Mouse (Mus musculus) cerebellum, postnatal 36 days (tissue): Measurements from ENCODE around the gene Tcf19.
"Not testable (repeated sequence)": the region's sequence is repeated elsewhere in the genome, so short reads cannot be mapped to it uniquely, and the experiment has no call there.

Experiments used
- DNase-seq, 2 experiments: peaks; one replicate each; pipeline ENCODE4 v3.0.0; 2021 to 2022; ENCODE audit warnings: mixed read lengths in 2 of 2

The Tcf19 gene

GRCm38 (mm10) chr17:35532360-35532759 lies 15.7 kb upstream of the Tcf19 start:
- DNase-seq = no peak

GRCm38 (mm10) chr17:35526644-35527043 lies 10.0 kb upstream of the Tcf19 start:
- no peak for DNase-seq

- DNase-seq = no peak
Observed at GRCm38 (mm10) chr17:35524354-35524753, 7.7 kb upstream of the Tcf19 start.

GRCm38 (mm10) chr17:35517526-35517925 lies 902 bp upstream of the Tcf19 start:
- no peak for DNase-seq

GRCm38 (mm10) chr17:35515911-35516640 lies 548 bp downstream of the Tcf19 start:
- DNase-seq = no peak

- no peak for DNase-seq
Observed at GRCm38 (mm10) chr17:35514756-35515155, 1.9 kb downstream of the Tcf19 start.

GRCm38 (mm10) chr17:35513886-35514285 lies 2.7 kb downstream of the Tcf19 start:
- DNase-seq = peak; percentile 68 to 71

- no peak for DNase-seq
Observed at GRCm38 (mm10) chr17:35512916-35513626, 3.6 kb downstream of the Tcf19 start.

- DNase-seq = no peak
Observed at GRCm38 (mm10) chr17:35509284-35509683, 7.3 kb downstream of the Tcf19 start.

- not testable (repeated sequence) for DNase-seq
Observed at GRCm38 (mm10) chr17:35508279-35508678, 8.3 kb downstream of the Tcf19 start.

GRCm38 (mm10) chr17:35507556-35508260 lies 8.9 kb downstream of the Tcf19 start:
- DNase-seq = no peak

GRCm38 (mm10) chr17:35506881-35507280 lies 9.7 kb downstream of the Tcf19 start:
- no peak for DNase-seq

- no peak for DNase-seq
Observed at GRCm38 (mm10) chr17:35505776-35506175, 10.8 kb downstream of the Tcf19 start, which contains the start of gene Pou5f1. Gene Pou5f1 (plus strand): TSS chr17:35506018.

- DNase-seq = no peak
Observed at GRCm38 (mm10) chr17:35504628-35505481, 11.8 kb downstream of the Tcf19 start.

GRCm38 (mm10) chr17:35503849-35504248 lies 12.8 kb downstream of the Tcf19 start:
- DNase-seq = no peak

- DNase-seq = no peak
Observed at GRCm38 (mm10) chr17:35502762-35503161, 13.9 kb downstream of the Tcf19 start.

GRCm38 (mm10) chr17:35502226-35502625 lies 14.4 kb downstream of the Tcf19 start:
- no peak for DNase-seq

GRCm38 (mm10) chr17:35497124-35497523 lies 19.5 kb downstream of the Tcf19 start:
- DNase-seq = no peak

- DNase-seq = no peak
Observed at GRCm38 (mm10) chr17:35490320-35490719, 26.3 kb downstream of the Tcf19 start.

GRCm38 (mm10) chr17:35488041-35488440 lies 28.6 kb downstream of the Tcf19 start:
- no peak for DNase-seq

GRCm38 (mm10) chr17:35486726-35487125 lies 29.9 kb downstream of the Tcf19 start:
- no peak for DNase-seq

GRCm38 (mm10) chr17:35485702-35486101 lies 30.9 kb downstream of the Tcf19 start:
- no peak for DNase-seq

- peak; percentile 56 to 60 for DNase-seq
Observed at GRCm38 (mm10) chr17:35484066-35484465, 32.6 kb downstream of the Tcf19 start.
